Mouse (Mus musculus): ENCODE data around the gene Muc5ac. TPM values are rescaled to one million over a fixed set of nuclear protein-coding genes. Genes with fewer than 3 reads are reported as not detected.
A peak's percentile ranks its signal among the peaks of the same experiment; 100 is the strongest.

The Muc5ac gene
- total and polyA plus RNA-seq, 2 experiments from 2014 or later = not detected

GRCm38 (mm10) chr7:141835941-141836340 is 47.2 kb downstream of the Muc5ac start:
- Histone ChIP-seq H3K27ac (ENCODE audit: low read depth) (no peak overlapping the region), H3K4me3 (ENCODE audit: low read depth, low read length) (no peak overlapping the region), H3K9ac (replicated peaks; ENCODE audit: low read depth, low read length) (no peak overlapping the region), H3K4me2 (ENCODE audit: low read depth, low read length) (no peak overlapping the region), H3K9me3 (replicated peaks; ENCODE audit: control insufficient read depth, low read length) (no peaks in the 10 kb centered on the region), H3K27me3 (ENCODE audit: control insufficient read depth, insufficient read depth, low read length) (no peaks in the 10 kb centered on the region), H3K36me3 (replicated peaks; ENCODE audit: control insufficient read depth, insufficient read depth, low read length) (no peaks in the 10 kb centered on the region), H3K4me1 (ENCODE audit: control insufficient read depth, insufficient read depth) (peaks cover 18% of the 10 kb centered on the region)
- WGBS = 55% methylated on average over 7 of the region's 7 CpGs
- ATAC-seq (ENCODE audit: insufficient read depth, low read depth) (no peak), DNase-seq (ENCODE audit: low spot score) (no peak)
- TF ChIP-seq CTCF (IDR thresholded peaks at IDR 0.05; ENCODE audit: low read depth) (no peak), EP300 (IDR thresholded peaks at IDR 0.05; ENCODE audit: low read depth) (no peak)

DNA sequence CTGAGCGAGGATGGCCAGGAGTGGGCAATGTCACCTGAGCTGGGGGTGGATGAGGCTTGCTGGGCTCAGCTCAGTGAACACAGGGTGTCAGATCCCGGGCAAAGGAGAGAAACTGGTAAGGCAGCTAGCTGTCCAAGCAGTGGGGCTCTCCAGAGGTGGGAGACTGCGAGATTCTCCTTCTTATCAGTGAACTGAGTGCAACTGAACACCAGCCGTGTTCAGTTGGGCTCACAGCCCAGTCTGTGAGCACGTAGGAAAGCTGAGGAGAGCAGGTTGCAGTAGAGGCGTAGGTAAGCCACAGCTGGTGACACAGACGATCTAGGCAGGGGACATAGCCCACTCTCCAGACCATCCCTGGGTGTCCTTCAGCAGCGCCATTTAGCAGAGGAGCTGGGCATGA is 47.7 kb downstream of the Muc5ac start:
- H3K4me3 ChIP-seq (ENCODE audit: low read depth, low read length) = no peak overlapping the region
- DNase-seq (ENCODE audit: low spot score) (peak; percentile 22), ATAC-seq (ENCODE audit: insufficient read depth, low read depth) (peak; percentile 50; the same call in 1 of the 2 replicates)
- no peak overlapping the region for H3K27ac ChIP-seq (ENCODE audit: low read depth)
- no peak overlapping the region for H3K9ac ChIP-seq (replicated peaks; ENCODE audit: low read depth, low read length)
- H3K27me3 ChIP-seq (ENCODE audit: control insufficient read depth, insufficient read depth, low read length) = no peaks in the 10 kb centered on the region
- WGBS = 34% methylated on average over 8 of the region's 8 CpGs
- H3K9me3 ChIP-seq (replicated peaks; ENCODE audit: control insufficient read depth, low read length) = no peaks in the 10 kb centered on the region
- no peak for TF ChIP-seq EP300 (IDR thresholded peaks at IDR 0.05; ENCODE audit: low read depth)
- TF ChIP-seq CTCF (IDR thresholded peaks at IDR 0.05; ENCODE audit: low read depth) = no peak
- peaks cover 18% of the 10 kb centered on the region for H3K4me1 ChIP-seq (ENCODE audit: control insufficient read depth, insufficient read depth)
- H3K4me2 ChIP-seq (ENCODE audit: low read depth, low read length) = no peak overlapping the region
- H3K36me3 ChIP-seq (replicated peaks; ENCODE audit: control insufficient read depth, insufficient read depth, low read length) = no peaks in the 10 kb centered on the region

GRCm38 (mm10) chr7:141838779-141839178 is 50.0 kb downstream of the Muc5ac start, which contains the start of gene Muc5b:
TSS of gene Muc5b (plus strand) at chr7:141839070.
- Histone ChIP-seq H3K4me2 (ENCODE audit: low read depth, low read length) (no peak within 1 kb of the TSS), H3K4me1 (ENCODE audit: control insufficient read depth, insufficient read depth) (peaks cover 18% of the 10 kb centered on the region), H3K4me3 (ENCODE audit: low read depth, low read length) (no peak within 1 kb of the TSS), H3K27ac (ENCODE audit: low read depth) (no peak within 1 kb of the TSS), H3K36me3 (replicated peaks; ENCODE audit: control insufficient read depth, insufficient read depth, low read length) (no peaks in the 10 kb centered on the region), H3K27me3 (ENCODE audit: control insufficient read depth, insufficient read depth, low read length) (no peaks in the 10 kb centered on the region), H3K9me3 (replicated peaks; ENCODE audit: control insufficient read depth, low read length) (no peaks in the 10 kb centered on the region), H3K9ac (replicated peaks; ENCODE audit: low read depth, low read length) (no peak within 1 kb of the TSS)
- TF ChIP-seq EP300 (IDR thresholded peaks at IDR 0.05; ENCODE audit: low read depth) (no peak), CTCF (IDR thresholded peaks at IDR 0.05; ENCODE audit: low read depth) (no peak)
- 48% methylated on average over 5 of the region's 5 CpGs for WGBS
- DNase-seq (ENCODE audit: low spot score) (peak; percentile 52), ATAC-seq (ENCODE audit: insufficient read depth, low read depth) (peak; percentile 72)

GRCm38 (mm10) chr7:141840354-141840753 is 51.6 kb downstream of the Muc5ac start:
- Histone ChIP-seq H3K9me3 (replicated peaks; ENCODE audit: control insufficient read depth, low read length) (no peaks in the 10 kb centered on the region), H3K4me2 (ENCODE audit: low read depth, low read length) (no peak overlapping the region), H3K4me3 (ENCODE audit: low read depth, low read length) (no peak overlapping the region), H3K4me1 (ENCODE audit: control insufficient read depth, insufficient read depth) (peaks cover 18% of the 10 kb centered on the region), H3K9ac (replicated peaks; ENCODE audit: low read depth, low read length) (no peak overlapping the region), H3K36me3 (replicated peaks; ENCODE audit: control insufficient read depth, insufficient read depth, low read length) (no peaks in the 10 kb centered on the region), H3K27ac (ENCODE audit: low read depth) (no peak overlapping the region), H3K27me3 (ENCODE audit: control insufficient read depth, insufficient read depth, low read length) (no peaks in the 10 kb centered on the region; the same call in 1 of the 2 replicates)
- WGBS = 87% methylated on average over 10 of the region's 10 CpGs
- DNase-seq (ENCODE audit: low spot score) (no peak), ATAC-seq (ENCODE audit: insufficient read depth, low read depth) (no peak)
- TF ChIP-seq EP300 (IDR thresholded peaks at IDR 0.05; ENCODE audit: low read depth) = no peak
- TF ChIP-seq CTCF (IDR thresholded peaks at IDR 0.05; ENCODE audit: low read depth) = no peak

DNA sequence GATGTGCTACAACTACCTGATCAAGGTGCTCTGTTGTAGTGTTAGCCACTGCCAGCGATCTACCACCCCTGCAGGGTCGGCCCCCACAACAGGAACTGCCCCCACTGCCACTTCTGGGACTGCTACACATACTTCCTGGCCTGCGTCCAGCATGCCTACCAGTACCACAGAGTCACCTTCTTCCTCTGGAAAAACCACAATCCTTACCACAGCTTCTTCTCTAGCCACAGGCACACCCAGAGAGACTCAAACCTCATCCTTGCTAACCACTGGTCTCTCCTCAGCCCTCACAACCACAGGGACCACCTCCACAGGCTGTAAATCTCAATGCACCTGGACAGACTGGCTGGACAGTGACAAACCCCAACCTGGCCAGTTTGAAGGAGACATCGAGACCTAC is 72.3 kb downstream of the Muc5ac start:
- no peak overlapping the region for H3K4me3 ChIP-seq (ENCODE audit: low read depth, low read length)

More for the DNA sequence above, 72.3 kb downstream of the Muc5ac start:
- no peak for DNase-seq (ENCODE audit: low spot score)
- H3K27me3 ChIP-seq (ENCODE audit: control insufficient read depth, insufficient read depth, low read length) = no peaks in the 10 kb centered on the region
- 67% methylated on average over 4 of the region's 4 CpGs for WGBS
- no peak for ATAC-seq (ENCODE audit: insufficient read depth, low read depth)
- no peak overlapping the region for H3K9ac ChIP-seq (replicated peaks; ENCODE audit: low read depth, low read length)
- no peak overlapping the region for H3K4me2 ChIP-seq (ENCODE audit: low read depth, low read length)
- no peaks in the 10 kb centered on the region for H3K4me1 ChIP-seq (ENCODE audit: control insufficient read depth, insufficient read depth)
- TF ChIP-seq EP300 (IDR thresholded peaks at IDR 0.05; ENCODE audit: low read depth) (no peak), CTCF (IDR thresholded peaks at IDR 0.05; ENCODE audit: low read depth) (no peak)
- no peak overlapping the region for H3K27ac ChIP-seq (ENCODE audit: low read depth)
- H3K9me3 ChIP-seq (replicated peaks; ENCODE audit: control insufficient read depth, low read length) = no peaks in the 10 kb centered on the region
- no peaks in the 10 kb centered on the region for H3K36me3 ChIP-seq (replicated peaks; ENCODE audit: control insufficient read depth, insufficient read depth, low read length)

Other genes starting within 250 kb of the Muc5ac start
- 12.5 and 23.5 TPM in 2 replicates for gene Chid1, start 249.1 kb upstream of the Muc5ac start, total RNA-seq (2014; rRNA removed; ENCODE audit: low replicate concordance)
- 17.7 and 20.3 TPM in 2 replicates for gene Chid1, start 249.1 kb upstream of the Muc5ac start, polyA plus RNA-seq (2015; fragmentation: Nextera tagmentation; extraction: Ambion mirVana)
- 60.4 and 63.3 TPM in 2 replicates for gene Ap2a2, start 226.8 kb upstream of the Muc5ac start, total RNA-seq (2014; rRNA removed; ENCODE audit: low replicate concordance)
- gene Ap2a2, start 226.8 kb upstream of the Muc5ac start, polyA plus RNA-seq (2015; fragmentation: Nextera tagmentation; extraction: Ambion mirVana) = 28.7 and 30.6 TPM in 2 replicates
- gene Muc6, start 133.7 kb upstream of the Muc5ac start, total RNA-seq (2014; rRNA removed; ENCODE audit: low replicate concordance) = not detected in 2 replicates
- 0.03 and 0.04 TPM in 2 replicates for gene Muc6, start 133.7 kb upstream of the Muc5ac start, polyA plus RNA-seq (2015; fragmentation: Nextera tagmentation; extraction: Ambion mirVana)
- 1.7 TPM in 1 of 2 replicates, not detected in the other for gene Muc2, start 98.6 kb upstream of the Muc5ac start, total RNA-seq (2014; rRNA removed; ENCODE audit: low replicate concordance)
- not detected in 2 replicates for gene Muc2, start 98.6 kb upstream of the Muc5ac start, polyA plus RNA-seq (2015; fragmentation: Nextera tagmentation; extraction: Ambion mirVana)
- gene Muc5b, start 50.1 kb downstream of the Muc5ac start, total RNA-seq (2014; rRNA removed; ENCODE audit: low replicate concordance) = 0.08 and 3.6 TPM in 2 replicates
- gene Muc5b, start 50.1 kb downstream of the Muc5ac start, polyA plus RNA-seq (2015; fragmentation: Nextera tagmentation; extraction: Ambion mirVana) = 0.01 and 2.2 TPM in 2 replicates
- gene Tollip, start 129.5 kb downstream of the Muc5ac start, total RNA-seq (2014; rRNA removed; ENCODE audit: low replicate concordance) = 60.0 and 70.3 TPM in 2 replicates
- 28.1 and 30.8 TPM in 2 replicates for gene Tollip, start 129.5 kb downstream of the Muc5ac start, polyA plus RNA-seq (2015; fragmentation: Nextera tagmentation; extraction: Ambion mirVana)
- not detected in 2 replicates for gene Brsk2, start 160.8 kb downstream of the Muc5ac start, total RNA-seq (2014; rRNA removed; ENCODE audit: low replicate concordance)
- gene Brsk2, start 160.8 kb downstream of the Muc5ac start, polyA plus RNA-seq (2015; fragmentation: Nextera tagmentation; extraction: Ambion mirVana) = 0.30 and 0.37 TPM in 2 replicates